Mouse (Mus musculus): ENCODE results near the gene Sorcs1.

Sorcs1 gene

GRCm38 (mm10) chr19:50566306-50566705 lies 112.1 kb downstream of the Sorcs1 start:
- DNase-seq (ENCODE audit: low read depth, low spot score), result no peak

GRCm38 (mm10) chr19:50558771-50559170 lies 119.7 kb downstream of the Sorcs1 start:
- DNase-seq (ENCODE audit: low read depth, low spot score), result no peak

DNA sequence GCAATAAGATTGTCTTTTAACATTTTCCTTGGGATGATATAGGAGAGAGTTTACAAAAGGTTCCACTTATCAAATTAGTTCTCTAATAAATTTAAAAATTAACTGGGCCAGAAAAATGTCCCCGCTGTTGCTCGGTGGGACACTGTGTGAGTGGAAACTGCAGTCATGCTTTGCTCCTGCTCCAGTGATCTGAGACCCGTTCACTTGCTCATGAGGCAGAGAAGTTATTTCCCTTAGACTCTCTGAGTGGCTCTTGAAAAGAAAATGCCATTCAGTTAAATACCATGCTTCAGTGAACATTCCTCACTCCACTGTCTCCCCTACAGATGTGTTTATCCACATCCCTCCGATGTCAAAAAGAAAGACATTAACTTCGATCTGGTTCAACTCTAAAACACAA lies 144.4 kb downstream of the Sorcs1 start:
- DNase-seq (ENCODE audit: low read depth, low spot score), result no peak

DNA sequence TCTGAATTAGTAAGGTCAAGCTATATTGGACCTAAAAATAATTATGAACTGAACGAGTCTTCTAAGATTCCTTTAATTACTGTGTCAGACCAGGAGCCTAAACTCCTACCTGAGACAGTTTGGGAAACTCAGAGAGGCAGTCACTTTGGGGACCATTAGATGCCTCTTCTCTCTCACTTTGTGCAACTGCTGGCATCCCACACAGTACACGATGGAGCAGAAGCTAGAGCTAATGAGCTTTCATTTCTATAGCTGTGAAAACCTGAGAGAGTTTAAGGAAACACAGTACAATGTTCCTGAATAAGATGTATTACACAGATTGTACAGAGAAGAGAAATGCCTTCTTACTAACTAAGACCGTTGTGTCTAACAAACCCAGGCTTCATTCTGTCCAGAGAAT lies 150.6 kb downstream of the Sorcs1 start:
- DNase-seq (ENCODE audit: low read depth, low spot score), result no peak

DNA sequence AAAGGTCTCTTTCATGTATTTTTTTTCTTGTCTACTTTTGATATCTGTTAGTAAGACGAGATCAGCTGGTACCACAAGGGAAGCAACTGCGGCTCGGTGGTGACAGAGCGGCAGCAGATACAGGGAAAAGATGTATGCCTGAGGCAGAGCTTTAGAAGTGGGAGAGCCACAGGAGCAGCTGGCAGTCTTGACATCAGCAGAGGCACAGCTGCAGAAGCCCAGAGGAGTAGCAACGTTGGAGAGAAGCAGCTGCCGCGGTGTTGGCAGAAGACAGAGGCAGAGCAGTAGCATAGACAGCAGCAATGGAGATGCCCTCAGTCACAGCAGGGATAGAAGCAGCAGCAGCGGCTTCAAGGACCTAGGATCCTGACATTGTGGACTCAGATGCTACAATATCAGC lies 152.4 kb downstream of the Sorcs1 start:
- DNase-seq (ENCODE audit: low read depth, low spot score), result no peak

DNA sequence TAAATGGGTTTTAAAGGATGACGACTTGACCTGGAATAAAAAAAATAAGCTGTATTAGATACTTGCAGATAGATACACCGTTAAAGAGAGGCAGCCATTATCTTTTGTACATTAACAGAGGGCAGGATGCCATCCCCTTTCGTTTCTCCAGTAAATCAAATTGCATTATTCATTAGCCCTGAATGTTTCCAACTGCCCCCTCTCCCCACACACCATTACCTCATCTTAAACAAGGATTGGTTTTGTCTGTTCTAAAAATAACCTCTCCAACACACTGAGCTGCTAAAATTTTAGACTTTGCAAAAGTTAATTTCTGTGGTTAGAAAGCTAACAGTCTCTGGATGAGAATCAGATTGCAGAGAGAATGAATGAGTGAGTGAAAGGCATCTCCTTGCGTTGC lies 156.5 kb downstream of the Sorcs1 start:
- no peak for DNase-seq (ENCODE audit: low read depth, low spot score)

- no peak for DNase-seq (ENCODE audit: low read depth, low spot score)
Measured at GRCm38 (mm10) chr19:50515059-50515673, 163.3 kb downstream of the Sorcs1 start.

- no peak for DNase-seq (ENCODE audit: low read depth, low spot score)
Measured at GRCm38 (mm10) chr19:50514309-50514830, 164.1 kb downstream of the Sorcs1 start.

DNA sequence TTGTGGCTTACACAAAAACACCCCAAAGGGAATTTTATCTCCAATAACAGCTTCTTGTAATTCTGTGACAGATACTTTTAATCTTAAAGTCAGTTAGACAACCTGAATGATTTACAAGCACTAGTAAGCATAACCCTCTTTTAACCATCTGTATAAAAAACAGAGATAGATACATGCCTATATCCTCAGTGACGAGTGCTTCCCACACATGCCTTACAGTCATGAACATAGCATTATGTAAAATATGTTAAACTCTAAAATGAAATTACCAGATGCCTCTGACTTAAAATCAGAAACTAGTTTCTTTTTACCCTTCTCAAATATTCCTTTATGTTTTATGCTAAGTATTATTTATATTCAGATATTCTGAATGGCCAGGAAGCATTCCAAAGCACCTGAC lies 175.6 kb downstream of the Sorcs1 start:
- DNase-seq (ENCODE audit: low read depth, low spot score), result no peak

DNA sequence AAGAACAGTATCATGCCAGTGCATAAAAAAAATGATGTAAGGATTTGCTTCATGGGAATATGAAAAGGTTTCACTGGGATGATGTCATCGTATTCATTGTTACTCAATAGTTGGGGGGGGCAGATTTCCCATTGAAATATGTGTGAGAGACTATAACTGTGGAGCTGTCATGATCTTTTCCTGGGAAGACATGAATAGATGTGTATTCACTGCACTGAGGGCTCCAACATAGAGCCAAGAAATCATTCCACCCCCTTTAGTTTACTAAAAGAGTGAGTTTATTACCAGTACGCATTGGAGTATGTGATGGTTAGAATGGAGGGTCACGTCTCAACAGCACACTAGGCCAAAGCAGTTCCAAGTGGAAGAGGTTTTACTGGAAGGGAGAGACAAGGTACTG lies 187.3 kb downstream of the Sorcs1 start:
- no peak for DNase-seq (ENCODE audit: low read depth, low spot score)

DNA sequence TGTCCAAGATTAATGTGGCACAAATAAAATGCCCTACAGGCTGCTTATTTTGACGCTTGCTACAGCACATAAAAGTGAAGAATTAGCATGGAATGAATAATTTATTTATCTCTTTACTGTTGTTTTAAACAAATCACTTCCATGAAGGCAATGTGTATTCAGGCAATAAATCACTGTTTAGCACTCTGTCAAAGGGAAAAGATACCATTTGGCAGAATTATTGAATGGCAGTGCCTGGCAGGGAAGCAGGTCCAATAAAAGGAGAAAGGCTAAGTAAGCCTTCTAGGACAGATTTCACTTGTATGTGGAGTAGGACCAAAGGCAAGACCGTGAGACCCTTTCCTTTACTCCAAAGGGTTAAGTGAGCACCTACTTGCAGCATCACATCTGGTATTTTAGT lies 187.7 kb downstream of the Sorcs1 start:
- no peak for DNase-seq (ENCODE audit: low read depth, low spot score)

GRCm38 (mm10) chr19:50489786-50490185 lies 188.7 kb downstream of the Sorcs1 start:
- no peak for DNase-seq (ENCODE audit: low read depth, low spot score)

GRCm38 (mm10) chr19:50488421-50488820 lies 190.0 kb downstream of the Sorcs1 start:
- no peak for DNase-seq (ENCODE audit: low read depth, low spot score)

DNA sequence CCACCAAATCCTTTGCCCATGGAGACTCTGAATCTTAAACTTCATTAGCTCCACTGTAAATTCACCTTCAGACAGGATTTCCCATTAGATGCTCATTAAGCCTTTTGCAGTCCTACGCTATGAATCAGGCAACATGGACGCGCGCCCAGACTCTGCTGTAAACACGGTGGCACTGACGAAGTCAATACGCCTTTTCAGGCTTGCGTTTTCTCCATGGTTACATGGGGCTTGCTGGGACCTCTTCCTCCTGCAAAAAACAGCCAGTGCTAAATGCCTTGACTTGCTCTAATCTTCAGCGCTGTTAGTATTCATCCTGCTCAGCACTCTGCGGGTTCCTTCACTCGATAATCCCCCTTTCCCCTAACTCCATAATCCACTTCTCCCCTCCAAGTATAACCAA lies 190.7 kb downstream of the Sorcs1 start:
- no peak for DNase-seq (ENCODE audit: low read depth, low spot score)

DNA sequence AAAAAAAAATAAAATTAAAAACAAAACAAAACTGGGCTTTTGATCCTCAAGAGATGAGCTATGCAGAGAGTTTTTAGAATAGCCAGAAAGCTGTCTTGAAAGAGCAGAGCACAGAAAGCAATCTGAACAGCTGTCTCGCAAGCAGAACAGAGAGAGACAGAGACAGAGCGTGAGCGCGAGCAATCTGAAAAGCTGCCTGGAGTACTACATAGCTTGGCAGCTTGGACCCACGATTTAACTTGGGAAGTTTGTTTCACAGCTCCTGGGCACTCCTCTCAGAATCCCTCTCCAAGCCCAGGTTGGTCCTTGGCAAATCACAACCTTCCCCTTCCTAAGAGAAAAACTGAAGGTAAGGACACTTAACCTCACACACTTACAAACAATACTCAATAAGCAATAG lies 192.1 kb downstream of the Sorcs1 start:
- DNase-seq (ENCODE audit: low read depth, low spot score), result no peak

- DNase-seq (ENCODE audit: low read depth, low spot score), result no peak
Measured at GRCm38 (mm10) chr19:50476774-50477173, 201.7 kb downstream of the Sorcs1 start.

DNA sequence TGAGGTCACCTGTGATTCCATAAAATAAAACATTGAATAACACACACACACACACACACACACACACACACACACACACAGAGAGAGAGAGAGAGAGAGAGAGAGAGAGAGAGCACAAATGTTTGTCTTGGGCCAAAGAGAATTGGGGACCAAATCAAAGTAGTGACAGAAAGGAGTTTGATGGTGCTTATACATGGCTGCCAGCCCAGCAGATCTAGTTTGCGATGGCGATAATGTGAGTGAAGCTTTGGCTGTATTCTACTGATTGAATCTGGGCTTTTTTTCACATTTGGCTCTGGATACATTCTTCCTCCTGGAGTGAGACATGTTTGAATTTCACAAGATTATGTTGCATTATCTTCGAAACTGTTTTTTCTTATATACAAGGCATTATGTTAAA lies 209.9 kb downstream of the Sorcs1 start:
- DNase-seq (ENCODE audit: low read depth, low spot score), result no peak

DNA sequence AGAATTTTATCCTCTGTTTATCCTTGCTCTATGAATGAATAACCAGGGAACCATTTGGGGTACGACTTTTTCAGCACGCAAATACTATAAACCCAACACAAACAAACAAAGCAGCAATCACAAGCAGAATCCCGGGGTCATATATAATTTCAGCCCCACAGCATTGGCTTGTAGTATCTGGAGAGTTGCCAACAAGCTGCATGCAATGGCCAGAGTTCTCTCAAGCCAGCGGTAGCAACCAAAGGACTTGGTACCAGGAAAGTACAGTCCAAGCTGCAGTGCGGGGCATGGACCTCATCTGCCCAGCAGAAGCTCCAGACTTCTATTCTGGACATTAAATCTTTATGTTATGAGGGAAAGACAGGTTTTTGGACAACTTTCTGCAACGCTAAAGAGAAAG lies 213.6 kb downstream of the Sorcs1 start:
- DNase-seq (ENCODE audit: low read depth, low spot score), result no peak

- no peak for DNase-seq (ENCODE audit: low read depth, low spot score)
Measured at GRCm38 (mm10) chr19:50458581-50458980, 219.9 kb downstream of the Sorcs1 start.

DNA sequence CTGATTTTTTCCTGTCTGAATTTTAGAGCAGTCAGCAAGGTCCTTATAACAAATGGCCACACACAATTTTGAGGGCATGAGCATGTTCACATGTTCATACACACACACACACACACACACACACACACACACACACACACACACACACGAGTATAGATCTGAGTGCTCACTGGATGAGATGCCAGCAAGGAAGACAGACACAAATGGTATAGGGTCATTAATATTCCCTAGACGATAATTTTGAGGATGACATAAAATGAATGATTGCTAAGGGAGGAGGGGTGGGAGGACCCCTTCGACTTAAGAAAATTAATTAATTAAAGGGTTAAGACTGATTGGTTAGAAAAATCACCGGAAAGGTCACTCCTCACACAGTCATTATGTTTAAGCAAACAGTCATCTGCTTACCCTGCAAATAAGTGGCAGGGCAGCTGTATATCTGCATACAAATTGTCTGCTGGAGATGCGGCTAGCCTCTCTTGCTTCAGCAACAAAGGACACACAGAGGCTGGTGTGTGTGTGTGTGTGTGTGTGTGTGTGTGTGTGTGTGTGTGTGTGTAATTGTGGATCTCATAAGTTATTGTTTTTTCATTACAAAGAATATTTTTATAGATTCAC lies 221.1 kb downstream of the Sorcs1 start:
- no peak for DNase-seq (ENCODE audit: low read depth, low spot score)

GRCm38 (mm10) chr19:50441099-50441498 lies 237.3 kb downstream of the Sorcs1 start:
- no peak for DNase-seq (ENCODE audit: low read depth, low spot score)

DNA sequence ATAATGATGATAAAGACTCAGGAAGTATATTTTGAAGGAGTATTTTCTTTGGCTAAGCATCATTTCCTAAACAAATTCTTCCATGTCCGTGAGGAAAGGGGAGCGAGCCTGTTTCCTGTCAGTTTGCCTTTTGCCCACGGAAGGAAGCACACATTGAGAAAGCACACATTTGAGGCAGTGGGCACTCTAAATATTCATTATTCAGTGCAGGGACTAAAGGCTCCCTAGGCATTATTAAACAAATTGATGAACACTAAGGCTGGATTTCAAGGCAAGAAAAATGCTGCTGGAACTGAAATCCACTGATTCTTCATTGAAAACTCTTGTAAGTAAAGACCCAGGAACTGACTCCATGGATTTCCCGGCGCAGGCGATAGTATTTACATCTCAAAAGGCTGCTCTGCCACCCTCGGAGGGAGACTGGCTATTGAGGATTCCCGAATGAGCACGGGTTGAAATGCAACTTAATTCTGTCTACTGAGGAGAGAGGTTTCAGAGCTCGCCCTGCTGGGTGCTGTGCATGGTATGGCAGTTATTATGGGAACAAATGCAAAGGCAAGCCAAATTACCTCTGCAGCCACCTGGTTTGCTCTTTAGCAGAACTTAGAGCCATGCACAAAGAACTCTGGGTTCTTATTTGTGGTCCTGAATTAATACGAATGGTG lies 238.1 kb downstream of the Sorcs1 start:
- no peak for DNase-seq (ENCODE audit: low read depth, low spot score)

DNA sequence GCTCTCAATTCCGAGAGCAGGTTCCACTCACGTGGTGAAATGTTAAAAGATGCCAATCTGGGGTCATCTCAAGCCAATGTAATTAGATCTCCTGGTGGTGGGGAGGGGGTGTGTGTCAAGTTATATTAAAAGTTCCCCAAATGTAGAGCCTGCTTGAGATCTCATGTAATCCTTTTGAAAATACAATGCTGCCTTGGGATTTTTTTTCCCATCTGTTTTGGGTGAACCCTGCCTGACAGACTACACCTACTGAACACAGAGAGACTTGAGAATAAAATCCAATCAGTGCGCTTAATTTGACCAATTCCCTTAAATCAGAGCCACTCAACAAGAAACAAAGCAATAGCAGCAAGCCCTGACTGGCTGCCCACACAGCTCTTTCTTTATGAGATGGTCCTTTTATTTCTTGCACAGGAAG lies 239.0 kb downstream of the Sorcs1 start:
- no peak for DNase-seq (ENCODE audit: low read depth, low spot score)
